Mouse (Mus musculus): Measurements from ENCODE around the gene Ptpn20.

The Ptpn20 gene

GRCm38 (mm10) chr14:33588951-33589350 lies at the start of gene Ptpn20:
Ptpn20 (plus strand) TSS chr14:33589207.
- peak; percentile 75 for DNase-seq (ENCODE audit: low read depth, low spot score)

- DNase-seq (ENCODE audit: low read depth, low spot score) = no peak
Observed at GRCm38 (mm10) chr14:33539559-33540167, 49.3 kb upstream of the Ptpn20 start.

GRCm38 (mm10) chr14:33545565-33546143 lies 43.4 kb upstream of the Ptpn20 start:
- no peak for DNase-seq (ENCODE audit: low read depth, low spot score)

GRCm38 (mm10) chr14:33548650-33549049 lies 40.4 kb upstream of the Ptpn20 start:
- no peak for DNase-seq (ENCODE audit: low read depth, low spot score)

DNA sequence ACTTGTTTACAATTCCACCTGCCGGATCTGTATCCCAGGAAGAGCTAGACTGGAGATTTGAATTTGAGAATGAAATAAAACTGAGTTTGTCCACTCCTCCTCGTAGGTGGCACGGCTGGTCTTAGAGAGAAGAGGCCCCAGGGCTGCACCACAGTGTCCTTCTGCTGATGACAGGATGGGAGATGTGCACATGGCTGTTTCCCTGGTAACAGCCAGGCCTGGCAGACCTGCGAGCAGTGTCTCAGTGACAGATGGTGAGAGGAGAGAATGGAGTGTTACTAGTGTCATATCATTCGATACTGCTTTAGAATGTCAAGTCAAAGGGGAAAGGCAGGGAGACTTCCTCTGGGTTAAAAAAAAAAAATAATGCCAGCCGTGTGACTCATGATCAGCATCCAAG lies 39.2 kb upstream of the Ptpn20 start:
- DNase-seq (ENCODE audit: low read depth, low spot score) = no peak

- DNase-seq (ENCODE audit: low read depth, low spot score) = no peak
Observed at GRCm38 (mm10) chr14:33570737-33571136, 18.3 kb upstream of the Ptpn20 start.

DNA sequence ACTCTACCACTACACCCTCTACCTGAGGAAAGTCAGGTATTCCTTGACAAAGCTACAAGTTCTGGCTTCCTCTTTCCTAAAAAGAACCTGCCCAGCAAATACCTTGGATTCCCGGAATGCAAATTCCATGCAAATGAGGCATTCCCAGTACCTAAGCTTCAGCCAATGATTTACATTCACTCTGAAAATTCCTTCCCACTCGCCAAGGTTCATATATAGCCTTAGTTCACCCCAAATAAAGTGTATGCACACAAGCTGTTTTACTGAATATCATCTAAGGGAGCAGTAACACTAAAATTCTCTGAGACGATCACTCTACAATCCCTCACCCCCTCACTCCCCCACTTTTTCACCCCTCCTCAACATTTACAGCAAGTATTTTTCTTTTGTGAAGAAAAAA lies 15.4 kb upstream of the Ptpn20 start:
- DNase-seq (ENCODE audit: low read depth, low spot score) = peak; percentile 19

- peak; percentile 8 for DNase-seq (ENCODE audit: low read depth, low spot score)
Observed at GRCm38 (mm10) chr14:33579771-33580484, 9.1 kb upstream of the Ptpn20 start.

GRCm38 (mm10) chr14:33598376-33599130 lies 9.5 kb downstream of the Ptpn20 start:
- no peak for DNase-seq (ENCODE audit: low read depth, low spot score)

- no peak for DNase-seq (ENCODE audit: low read depth, low spot score)
Observed at GRCm38 (mm10) chr14:33607431-33607830, 18.4 kb downstream of the Ptpn20 start.

DNA sequence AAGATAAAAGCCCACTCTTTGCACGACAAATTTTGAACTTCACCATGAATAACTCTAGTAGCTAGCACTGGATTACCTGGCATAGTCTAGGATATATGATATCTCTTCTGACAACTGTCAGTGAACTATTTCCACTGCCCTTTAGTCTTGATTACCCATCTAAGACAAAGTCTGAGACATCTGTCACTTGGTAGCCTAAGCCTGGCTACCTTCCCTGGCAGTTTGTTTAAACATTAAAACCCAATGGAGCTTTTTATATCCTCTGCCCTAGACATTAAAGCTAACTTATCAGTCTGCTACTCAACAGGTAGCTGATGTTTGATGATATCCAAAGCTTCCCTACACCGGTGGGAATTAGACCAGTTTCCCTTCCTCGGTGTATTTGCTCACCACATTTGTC lies 36.0 kb downstream of the Ptpn20 start:
- DNase-seq (ENCODE audit: low read depth, low spot score) = no peak

GRCm38 (mm10) chr14:33632790-33633372 lies 43.9 kb downstream of the Ptpn20 start:
- peak; percentile 13 for DNase-seq (ENCODE audit: low read depth, low spot score)

GRCm38 (mm10) chr14:33634354-33634753 lies 45.3 kb downstream of the Ptpn20 start:
- DNase-seq (ENCODE audit: low read depth, low spot score) = no peak

GRCm38 (mm10) chr14:33634774-33635173 lies 45.8 kb downstream of the Ptpn20 start:
- DNase-seq (ENCODE audit: low read depth, low spot score) = no peak

DNA sequence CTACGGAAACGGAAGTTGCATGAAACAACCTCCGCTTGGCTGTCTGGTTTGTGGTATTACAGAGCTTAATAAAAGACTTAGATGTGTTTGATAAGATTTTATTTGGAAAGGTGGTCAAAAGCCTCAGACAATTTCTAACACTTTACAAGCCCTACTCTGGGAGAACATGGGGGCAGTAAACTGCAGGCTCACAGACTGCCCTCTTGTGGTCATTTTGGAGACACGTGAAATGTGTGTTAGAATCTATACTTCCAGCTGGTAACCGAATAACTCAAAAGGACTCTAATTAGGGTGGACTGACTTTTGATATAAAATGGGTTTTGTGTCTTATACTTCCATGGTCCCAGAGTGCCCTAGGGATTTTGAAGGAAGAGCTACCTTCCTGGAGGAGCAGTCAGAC lies 50.4 kb downstream of the Ptpn20 start:
- peak; percentile 10 for DNase-seq (ENCODE audit: low read depth, low spot score)

GRCm38 (mm10) chr14:33650721-33651120 lies 61.7 kb downstream of the Ptpn20 start:
- peak; percentile 45 for DNase-seq (ENCODE audit: low read depth, low spot score)

GRCm38 (mm10) chr14:33657471-33657901 lies 68.5 kb downstream of the Ptpn20 start:
- no peak for DNase-seq (ENCODE audit: low read depth, low spot score)

DNA sequence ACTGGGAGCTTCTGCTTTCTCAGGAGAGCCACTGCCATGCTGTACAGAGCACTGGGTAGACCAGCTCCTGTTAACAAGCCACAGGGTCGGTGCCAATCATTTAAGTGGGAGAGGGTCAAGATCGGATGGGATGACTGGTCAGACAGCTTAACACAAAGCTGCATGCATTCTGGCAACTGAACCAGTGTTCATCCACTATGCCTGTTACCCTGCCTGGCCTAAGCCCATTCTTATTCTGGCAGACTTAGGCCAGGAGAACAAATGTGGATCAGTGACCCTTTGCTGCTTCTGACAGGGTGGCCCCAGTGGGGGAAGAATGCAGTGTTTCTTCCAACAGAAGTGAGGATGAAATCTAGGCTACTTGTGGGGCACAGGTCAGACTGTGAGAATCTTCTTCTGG lies 69.3 kb downstream of the Ptpn20 start:
- DNase-seq (ENCODE audit: low read depth, low spot score) = no peak

DNA sequence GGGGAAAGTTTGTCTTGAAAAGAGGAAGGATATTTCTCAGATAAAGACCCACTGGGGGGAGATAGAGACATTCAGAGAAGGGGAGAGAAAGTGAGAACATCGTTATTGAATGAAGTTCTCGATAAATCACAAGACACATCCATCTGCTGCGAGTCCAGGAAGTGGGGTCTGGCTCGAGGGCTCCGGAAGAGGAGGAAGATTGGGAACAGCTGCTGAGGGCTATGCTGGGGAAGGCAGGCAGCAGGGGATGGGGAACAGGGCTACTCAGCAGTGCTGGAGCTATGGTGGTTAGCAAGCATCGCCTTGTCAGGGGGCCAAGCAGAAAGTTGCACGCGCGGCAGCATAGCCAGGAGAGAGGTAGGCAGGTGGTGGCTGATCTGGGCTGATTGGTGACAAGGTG lies 73.1 kb downstream of the Ptpn20 start:
- DNase-seq (ENCODE audit: low read depth, low spot score) = no peak

DNA sequence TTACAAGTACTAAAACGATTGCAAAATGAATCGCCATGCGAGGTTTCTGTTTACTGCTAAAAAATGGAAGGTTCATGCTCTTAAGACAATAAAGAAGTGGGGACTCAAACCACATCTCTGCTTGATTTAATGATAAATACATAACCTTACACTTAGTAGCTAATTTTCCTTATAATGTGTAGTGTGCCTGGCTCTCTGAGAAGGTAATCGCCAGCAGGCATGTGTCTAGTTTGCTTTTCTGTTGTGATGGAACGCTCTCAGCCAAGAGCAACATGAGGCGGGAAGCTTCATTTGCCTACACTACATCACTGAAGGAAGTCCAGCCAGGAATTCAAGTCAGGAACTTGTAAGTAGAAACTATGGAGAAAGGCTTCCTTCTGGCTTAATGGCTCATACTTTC lies 77.3 kb downstream of the Ptpn20 start:
- DNase-seq (ENCODE audit: low read depth, low spot score) = no peak

DNA sequence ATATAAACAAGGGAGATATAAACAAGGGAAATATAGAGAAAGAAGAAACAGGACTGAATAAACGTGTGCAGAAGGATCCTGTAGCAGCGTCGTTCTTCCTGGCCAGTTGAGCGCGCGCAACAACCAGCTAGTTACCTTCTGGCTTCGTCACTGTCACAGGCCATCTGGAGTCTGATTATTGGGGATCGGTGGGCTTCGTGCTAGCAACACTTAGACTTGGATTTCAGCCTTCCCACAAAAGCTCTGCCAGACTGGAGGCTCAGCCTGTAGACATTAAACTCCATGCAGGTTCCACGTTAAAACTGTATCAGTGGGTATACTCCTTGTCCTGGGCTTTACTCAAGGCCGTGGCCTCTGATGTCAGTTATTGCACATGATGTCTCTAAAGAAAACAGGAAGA lies 80.9 kb downstream of the Ptpn20 start:
- DNase-seq (ENCODE audit: low read depth, low spot score) = no peak

Data from R1 (cell line).